Mouse (Mus musculus) kidney, embryonic 16.5 days (tissue): ENCODE measurements around the gene Agpat3. TPM values are rescaled to one million over a fixed set of nuclear protein-coding genes. Genes with fewer than 3 reads are reported as not detected.
A peak's percentile ranks its signal among the peaks of the same experiment; 100 is the strongest.
"Not testable (repeated sequence)": the region's sequence is repeated elsewhere in the genome, so short reads cannot be mapped to it uniquely, and the experiment has no call there.

Experiments used
- ATAC-seq: fragments of 200-750 bp; cut with Nextera tagmentation; 2 replicates; pipeline ENCODE4 v1.8.0; 2017; ENCODE audit warnings: moderate TSS enrichment; ENCODE audit not compliant: low FRiP score, low TSS enrichment
- H3K27ac ChIP-seq: fragments of 300-500 bp; sonication (generic); 2 replicates; pipeline ENCODE4 v1.5.1; 2014; ENCODE audit warnings: low read length
- H3K27me3 ChIP-seq: fragments of 300-500 bp; sonication (generic); 2 replicates; pipeline ENCODE4 v1.6.1; 2014; ENCODE audit warnings: low read length, control low read depth, mixed read lengths; ENCODE audit not compliant: insufficient read depth
- H3K36me3 ChIP-seq: fragments of 300-500 bp; sonication (generic); 2 replicates; pipeline ENCODE4 v1.6.1; 2014; ENCODE audit warnings: low read length, control low read depth, mixed read lengths; ENCODE audit not compliant: insufficient read depth
- H3K4me1 ChIP-seq: fragments of 300-500 bp; sonication (generic); 2 replicates; pipeline ENCODE4 v1.6.1; 2014; ENCODE audit warnings: low read length, control low read depth, mixed read lengths; ENCODE audit not compliant: insufficient read depth
- H3K4me2 ChIP-seq: fragments of 300-500 bp; sonication (generic); replicated peaks from 2 replicates; pipeline ENCODE4 v1.6.1; 2014; ENCODE audit warnings: low read depth, low read length
- H3K4me3 ChIP-seq: fragments of 300-500 bp; sonication (generic); 2 replicates; pipeline ENCODE4 v1.5.1; 2014; ENCODE audit warnings: mild to moderate bottlenecking, low read length
- H3K9ac ChIP-seq: fragments of 300-500 bp; sonication (generic); replicated peaks from 2 replicates; pipeline ENCODE4 v1.6.1; 2014; ENCODE audit warnings: low read length
- H3K9me3 ChIP-seq: fragments of 300-500 bp; sonication (generic); 2 replicates; pipeline ENCODE4 v1.6.1; 2016; ENCODE audit warnings: low read length, control low read depth
- WGBS: fragments of 180-500 bp; shearing (Covaris S2); extraction: QIAGEN DNeasy Blood & Tissue Kit; methylation state at CpG from one replicate; pipeline ENCODE4 v1.1.7; 2014; 5-methylcytosine and 5-hydroxymethylcytosine counted together
- polyA plus RNA-seq: library from polyadenylated mRNA; unstranded; fragments of >200 nt; fragmentation: Nextera tagmentation; extraction: Ambion mirVana; gene quantifications from 2 replicates; pipeline ENCODE4 v1.2.1, GENCODE M21; 2015

Gene Agpat3
- polyA plus RNA-seq, 1 experiment from 2014 or later = 81.9 TPM

DNA sequence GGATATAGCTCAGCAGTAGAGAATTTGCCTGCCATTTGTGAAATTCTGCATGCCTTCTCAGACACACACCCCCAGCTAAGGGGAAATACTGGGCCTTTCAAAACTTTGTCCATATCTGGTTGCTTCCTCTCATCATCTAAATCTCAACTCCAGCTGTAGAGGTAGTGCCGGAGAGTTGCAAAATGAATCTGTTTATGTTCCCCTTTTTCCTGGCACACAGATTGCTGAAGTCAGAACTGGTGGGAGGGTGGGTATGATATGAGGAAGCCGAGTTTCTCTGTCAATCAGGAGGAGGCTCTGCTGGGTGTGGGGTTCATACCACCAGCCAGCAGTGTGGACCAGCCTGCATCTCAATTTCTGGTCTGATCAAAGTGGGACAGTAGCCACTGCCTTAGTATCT, 11.8 kb upstream of the Agpat3 start:
- H3K9me3 ChIP-seq = no peaks in the 10 kb centered on the region
- H3K4me3 ChIP-seq = no peak overlapping the region
- H3K4me2 ChIP-seq = no peak overlapping the region
- 77% methylated on average over 2 of the region's 2 CpGs for WGBS
- H3K4me1 ChIP-seq = no peaks in the 10 kb centered on the region; the same call in 1 of the 2 replicates
- ATAC-seq = no peak
- no peak overlapping the region for H3K27ac ChIP-seq
- H3K9ac ChIP-seq = no peak overlapping the region
- H3K36me3 ChIP-seq = no peaks in the 10 kb centered on the region
- H3K27me3 ChIP-seq = no peaks in the 10 kb centered on the region

- Histone ChIP-seq H3K9ac (no peak overlapping the region), H3K9me3 (no peaks in the 10 kb centered on the region), H3K4me1 (no peaks in the 10 kb centered on the region; the same call in 1 of the 2 replicates), H3K27me3 (no peaks in the 10 kb centered on the region), H3K27ac (no peak overlapping the region), H3K4me3 (no peak overlapping the region), H3K4me2 (no peak overlapping the region), H3K36me3 (no peaks in the 10 kb centered on the region)
- WGBS = 92% methylated on average over 6 of the region's 6 CpGs
- no peak for ATAC-seq
Observed at GRCm38 (mm10) chr10:78363366-78363765, 11.1 kb upstream of the Agpat3 start.

DNA sequence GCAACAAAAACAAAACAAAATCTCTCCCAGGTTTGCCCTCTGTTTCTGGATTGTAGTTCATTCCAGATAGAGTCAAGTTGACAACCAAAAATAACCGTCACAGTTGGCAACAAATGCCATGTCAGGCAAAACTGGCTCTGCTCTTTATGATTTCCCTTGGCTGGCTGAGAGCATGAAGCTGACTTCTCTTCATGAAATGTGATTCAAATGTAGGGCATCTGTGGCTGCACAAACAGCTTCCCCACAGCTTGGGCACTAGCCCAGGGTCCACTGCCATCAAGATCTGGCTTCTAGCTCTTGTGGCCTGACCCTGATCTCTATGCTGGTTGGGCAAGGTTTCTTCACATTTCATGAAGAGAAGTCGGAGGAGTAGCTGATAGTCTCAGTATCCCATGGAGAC, 9.7 kb upstream of the Agpat3 start:
- 86% methylated on average over 2 of the region's 2 CpGs for WGBS
- ATAC-seq = no peak
- H3K36me3 ChIP-seq = no peaks in the 10 kb centered on the region
- H3K9me3 ChIP-seq = no peaks in the 10 kb centered on the region
- H3K9ac ChIP-seq = no peak overlapping the region
- H3K4me2 ChIP-seq = no peak overlapping the region
- no peak overlapping the region for H3K27ac ChIP-seq
- no peaks in the 10 kb centered on the region for H3K27me3 ChIP-seq
- H3K4me3 ChIP-seq = no peak overlapping the region
- H3K4me1 ChIP-seq = no peaks in the 10 kb centered on the region; the same call in 1 of the 2 replicates

DNA sequence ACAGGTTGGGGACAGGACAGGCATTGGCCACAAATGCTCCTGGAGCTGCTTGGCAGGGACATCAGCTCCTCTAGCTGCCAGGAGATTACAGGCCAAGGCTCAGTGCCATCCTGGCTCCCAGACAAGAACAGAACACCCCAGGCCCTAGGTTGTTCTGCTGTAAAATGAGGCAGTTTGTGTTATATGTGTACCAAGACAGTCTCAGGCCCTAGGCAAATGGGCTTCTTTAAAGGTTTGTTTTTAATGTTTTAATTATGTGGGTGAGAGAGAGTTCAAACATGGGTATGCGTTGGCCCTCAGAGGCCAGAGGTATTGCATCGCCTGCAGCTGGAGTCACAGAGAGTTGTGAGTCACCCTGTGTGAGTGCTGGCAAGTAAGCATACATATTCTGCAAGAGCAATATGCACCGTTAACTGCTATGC, 8.0 kb upstream of the Agpat3 start:
- no peaks in the 10 kb centered on the region for H3K9me3 ChIP-seq
- H3K27me3 ChIP-seq = no peaks in the 10 kb centered on the region
- no peak overlapping the region for H3K4me3 ChIP-seq
- no peak overlapping the region for H3K4me2 ChIP-seq
- ATAC-seq = no peak
- no peaks in the 10 kb centered on the region for H3K36me3 ChIP-seq
- WGBS = 79% methylated on average over 3 of the region's 3 CpGs
- H3K27ac ChIP-seq = no peak overlapping the region
- H3K4me1 ChIP-seq = peaks cover 9% of the 10 kb centered on the region; the same call in 1 of the 2 replicates
- H3K9ac ChIP-seq = no peak overlapping the region; the same call in 1 of the 2 replicates

DNA sequence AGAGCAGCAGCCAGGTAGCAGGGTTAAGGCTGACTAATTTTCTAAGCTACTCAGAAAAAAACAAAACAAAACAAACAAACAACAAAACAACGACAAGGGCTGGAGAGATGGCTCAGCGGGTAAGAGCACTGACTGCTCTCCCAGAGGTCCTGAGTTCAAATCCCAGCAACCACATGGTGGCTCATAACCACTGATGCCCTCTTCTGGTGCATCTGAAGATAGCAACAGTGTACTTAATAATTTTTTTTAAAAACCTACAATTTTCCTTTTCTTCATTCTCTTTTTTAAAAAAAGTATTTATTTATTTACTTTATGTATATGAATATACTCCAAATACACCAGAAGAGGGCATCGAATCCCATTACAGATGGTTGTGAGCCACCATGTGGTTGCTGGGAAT, 6.7 kb upstream of the Agpat3 start:
- H3K27ac ChIP-seq, H3K27me3 ChIP-seq, H3K9ac ChIP-seq, H3K4me3 ChIP-seq, ATAC-seq, H3K36me3 ChIP-seq, H3K9me3 ChIP-seq, H3K4me2 ChIP-seq: not testable (repeated sequence)
- H3K4me1 ChIP-seq = peaks cover 11% of the 10 kb centered on the region
- 86% methylated on average over 3 of the region's 3 CpGs for WGBS

DNA sequence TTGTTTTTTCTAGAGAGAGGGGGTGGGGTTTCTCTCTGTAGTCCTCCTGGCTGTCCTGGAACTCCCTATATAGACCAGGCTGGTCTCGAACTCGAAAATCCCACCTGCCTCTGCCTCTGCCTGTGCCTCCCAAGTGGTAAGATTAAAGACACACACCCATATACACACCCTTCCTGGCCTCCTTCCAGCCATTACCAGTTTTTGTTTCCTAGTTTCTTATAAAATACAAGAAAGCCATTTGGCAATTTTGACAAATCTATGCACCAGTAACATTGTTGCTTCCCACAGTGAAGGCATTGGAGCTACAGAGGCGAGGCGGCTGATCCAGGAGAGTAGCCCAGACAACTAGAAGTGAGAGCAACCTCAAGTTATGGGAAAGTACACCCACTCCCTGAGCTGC, 6.0 kb upstream of the Agpat3 start:
- no peak overlapping the region for H3K4me2 ChIP-seq
- WGBS = 88% methylated on average over 4 of the region's 4 CpGs
- no peaks in the 10 kb centered on the region for H3K9me3 ChIP-seq
- no peaks in the 10 kb centered on the region for H3K36me3 ChIP-seq
- no peak overlapping the region for H3K9ac ChIP-seq
- peaks cover 18% of the 10 kb centered on the region for H3K4me1 ChIP-seq
- no peak overlapping the region for H3K4me3 ChIP-seq
- H3K27ac ChIP-seq = no peak overlapping the region
- no peak for ATAC-seq
- H3K27me3 ChIP-seq = no peaks in the 10 kb centered on the region

- ATAC-seq = no peak
- H3K36me3 ChIP-seq = no peaks in the 10 kb centered on the region
- 93% methylated on average over 5 of the region's 5 CpGs for WGBS
- peaks cover 23% of the 10 kb centered on the region for H3K4me1 ChIP-seq
- no peak overlapping the region for H3K4me3 ChIP-seq
- no peaks in the 10 kb centered on the region for H3K9me3 ChIP-seq
- H3K27ac ChIP-seq = 0 out of 2 replicates have a peak overlapping the region, but pooled peaks have one; percentile 3
- H3K9ac ChIP-seq = no peak overlapping the region
- H3K4me2 ChIP-seq = no peak overlapping the region
- no peaks in the 10 kb centered on the region for H3K27me3 ChIP-seq
Observed at GRCm38 (mm10) chr10:78357742-78358141, 5.5 kb upstream of the Agpat3 start.

- no peaks in the 10 kb centered on the region for H3K27me3 ChIP-seq
- no peak overlapping the region for H3K9ac ChIP-seq
- peak overlapping the region; percentile 91 for H3K27ac ChIP-seq
- H3K4me1 ChIP-seq = peaks cover 30% of the 10 kb centered on the region
- WGBS = 68% methylated on average over 1 of the region's 1 CpGs
- no peak overlapping the region for H3K4me3 ChIP-seq
- no peaks in the 10 kb centered on the region for H3K36me3 ChIP-seq
- no peak overlapping the region for H3K4me2 ChIP-seq
- ATAC-seq = peak; percentile 72
- H3K9me3 ChIP-seq = no peaks in the 10 kb centered on the region
Observed at GRCm38 (mm10) chr10:78355931-78356593, 3.8 kb upstream of the Agpat3 start.

DNA sequence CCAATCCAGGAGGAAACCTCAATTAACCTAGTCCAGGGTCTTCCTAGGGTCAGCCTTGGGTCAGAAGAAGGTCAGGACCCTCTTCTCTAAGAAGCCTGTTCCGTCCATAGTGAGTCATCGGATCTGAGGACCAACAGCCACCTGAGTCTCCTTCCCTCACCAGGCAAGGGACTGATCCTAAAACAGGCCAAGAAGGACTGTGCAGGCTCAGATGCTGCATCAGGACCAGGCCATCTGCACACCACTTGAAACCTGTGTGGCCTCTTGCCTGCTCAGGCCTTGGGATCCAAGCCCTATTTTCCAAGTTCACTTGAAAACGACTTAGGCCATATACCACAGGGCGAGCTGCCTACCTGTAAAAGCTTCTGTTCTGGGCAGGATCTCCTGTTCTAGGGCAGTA, 907 bp upstream of the Agpat3 start:
- no peaks in the 10 kb centered on the region for H3K9me3 ChIP-seq
- H3K4me2 ChIP-seq = peak overlapping the region; percentile 73
- H3K27ac ChIP-seq = peak overlapping the region; percentile 91
- H3K27me3 ChIP-seq = no peaks in the 10 kb centered on the region
- peaks cover 55% of the 10 kb centered on the region for H3K4me1 ChIP-seq
- H3K4me3 ChIP-seq = no peak overlapping the region; the same call in 1 of the 2 replicates
- peak overlapping the region; percentile 99; the same call in 1 of the 2 replicates for H3K9ac ChIP-seq
- WGBS = 46% methylated on average over 4 of the region's 4 CpGs
- ATAC-seq = no peak
- peaks cover 2% of the 10 kb centered on the region for H3K36me3 ChIP-seq

DNA sequence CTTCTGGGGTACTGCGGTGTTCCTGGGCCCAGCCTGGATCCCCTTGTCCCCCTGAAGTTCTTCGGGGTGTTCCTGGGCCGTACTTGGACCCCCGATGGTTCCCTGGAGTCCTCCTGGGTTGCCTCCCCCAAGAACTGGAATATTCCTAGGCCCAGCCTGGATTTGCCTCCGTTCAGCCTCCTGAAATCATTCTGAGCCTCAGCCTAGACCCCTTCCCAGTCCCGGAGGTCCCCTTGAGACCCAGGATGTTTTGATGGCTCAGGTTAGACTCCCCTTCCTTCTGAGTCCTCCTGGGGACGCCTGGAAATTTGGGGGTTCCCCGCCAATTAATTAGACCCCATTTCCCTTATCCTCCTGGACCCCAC, 359 bp upstream of the Agpat3 start:
- WGBS = 16% methylated on average over 8 of the region's 8 CpGs
- H3K27ac ChIP-seq = peak overlapping the region; percentile 91
- no peaks in the 10 kb centered on the region for H3K27me3 ChIP-seq
- peak overlapping the region; percentile 99 for H3K9ac ChIP-seq
- peak overlapping the region; percentile 96 for H3K4me3 ChIP-seq
- H3K4me2 ChIP-seq = peak overlapping the region; percentile 73
- 0 out of 2 replicates have a peak, but pooled peaks have one; percentile 2 for ATAC-seq
- no peaks in the 10 kb centered on the region for H3K9me3 ChIP-seq
- H3K36me3 ChIP-seq = peaks cover 4% of the 10 kb centered on the region
- peaks cover 60% of the 10 kb centered on the region for H3K4me1 ChIP-seq
